Mouse (Mus musculus): ENCODE results near the gene Dazl. TPM values are rescaled to one million over a fixed set of nuclear protein-coding genes. Genes with fewer than 3 reads are reported as not detected.

Dazl gene
- total RNA-seq (2017) = 0.23 TPM in 1 of 2 replicates, not detected in the other

DNA sequence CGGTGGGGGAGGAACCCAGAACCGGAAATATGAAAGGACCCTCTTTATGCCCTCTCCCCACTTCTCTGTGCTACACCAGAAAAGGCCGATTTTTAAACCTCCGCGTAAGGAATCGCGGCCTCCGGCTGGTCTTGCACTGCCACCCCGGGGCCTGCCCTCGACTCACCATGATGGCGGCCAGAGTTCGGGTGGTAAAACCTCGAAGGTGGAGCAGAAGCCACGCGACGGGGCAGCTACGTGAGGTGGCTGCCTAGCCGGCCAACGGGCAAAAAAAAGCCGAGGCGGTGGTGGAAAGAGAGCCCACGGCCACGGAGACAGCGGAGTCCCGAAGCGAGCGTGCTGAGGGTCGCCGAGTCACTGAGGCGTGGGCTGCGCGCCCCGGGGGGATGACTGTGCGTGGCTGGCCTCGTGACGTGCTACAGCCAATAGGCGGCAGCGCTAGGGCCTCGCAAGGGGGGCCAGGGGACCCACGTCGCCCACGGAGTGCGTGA is at the start of gene Dazl:
Gene Dazl, minus strand, starts transcription at position 396 of the 491 bp plus-strand sequence.
- ATAC-seq (ENCODE audit: extremely low read depth, insufficient number of reproducible peaks, low FRiP score, poor library complexity, severe bottlenecking) = no peak

- no peak for ATAC-seq (ENCODE audit: extremely low read depth, insufficient number of reproducible peaks, low FRiP score, poor library complexity, severe bottlenecking)
These were observed 48.6 kb upstream of the Dazl start for GRCm38 (mm10) chr17:50341850-50342544.

DNA sequence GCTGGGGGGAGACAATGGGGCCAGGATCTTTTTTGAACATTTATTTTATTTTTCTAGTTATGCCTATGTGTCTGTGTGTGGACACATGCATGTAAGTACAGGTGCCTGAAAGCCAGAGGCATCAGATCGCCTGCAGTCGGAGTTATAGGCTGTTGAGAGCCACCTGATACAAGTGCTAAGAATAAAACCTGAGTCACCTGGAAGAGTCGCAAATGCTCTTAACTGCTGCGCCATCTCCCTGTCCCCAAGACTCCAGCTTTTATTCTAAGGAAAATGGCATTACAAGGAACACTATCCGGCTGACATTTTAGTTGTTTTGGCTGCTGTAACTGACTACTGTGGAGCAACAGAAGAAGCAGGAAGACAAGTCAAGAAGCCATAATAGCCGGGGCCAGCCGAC is 45.5 kb upstream of the Dazl start:
- no peak for ATAC-seq (ENCODE audit: extremely low read depth, insufficient number of reproducible peaks, low FRiP score, poor library complexity, severe bottlenecking)

DNA sequence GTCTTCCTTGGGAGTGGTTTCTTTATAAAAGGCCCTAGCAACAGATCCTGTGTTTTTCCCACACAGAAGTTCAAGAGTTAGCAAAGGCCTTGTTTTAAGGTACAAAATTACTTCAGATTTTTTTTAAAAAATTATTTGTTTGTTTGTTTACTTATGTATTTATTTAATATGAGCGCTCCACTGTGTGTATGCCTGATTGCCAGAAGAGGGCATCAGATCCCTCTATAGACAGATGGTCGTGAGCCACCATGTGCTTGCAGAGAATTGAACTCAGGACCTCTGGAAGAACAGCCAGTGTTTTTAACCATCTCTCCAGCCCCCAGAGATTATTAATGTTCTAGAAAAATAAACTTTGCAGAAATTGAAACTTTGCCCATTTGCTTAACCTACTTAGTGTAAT is 42.3 kb upstream of the Dazl start:
- ATAC-seq (ENCODE audit: extremely low read depth, insufficient number of reproducible peaks, low FRiP score, poor library complexity, severe bottlenecking) = no peak

GRCm38 (mm10) chr17:50334694-50335093 is 41.3 kb upstream of the Dazl start:
- no peak for ATAC-seq (ENCODE audit: extremely low read depth, insufficient number of reproducible peaks, low FRiP score, poor library complexity, severe bottlenecking)

- ATAC-seq (ENCODE audit: extremely low read depth, insufficient number of reproducible peaks, low FRiP score, poor library complexity, severe bottlenecking) = no peak
These were observed 38.5 kb upstream of the Dazl start for GRCm38 (mm10) chr17:50332012-50332300.

DNA sequence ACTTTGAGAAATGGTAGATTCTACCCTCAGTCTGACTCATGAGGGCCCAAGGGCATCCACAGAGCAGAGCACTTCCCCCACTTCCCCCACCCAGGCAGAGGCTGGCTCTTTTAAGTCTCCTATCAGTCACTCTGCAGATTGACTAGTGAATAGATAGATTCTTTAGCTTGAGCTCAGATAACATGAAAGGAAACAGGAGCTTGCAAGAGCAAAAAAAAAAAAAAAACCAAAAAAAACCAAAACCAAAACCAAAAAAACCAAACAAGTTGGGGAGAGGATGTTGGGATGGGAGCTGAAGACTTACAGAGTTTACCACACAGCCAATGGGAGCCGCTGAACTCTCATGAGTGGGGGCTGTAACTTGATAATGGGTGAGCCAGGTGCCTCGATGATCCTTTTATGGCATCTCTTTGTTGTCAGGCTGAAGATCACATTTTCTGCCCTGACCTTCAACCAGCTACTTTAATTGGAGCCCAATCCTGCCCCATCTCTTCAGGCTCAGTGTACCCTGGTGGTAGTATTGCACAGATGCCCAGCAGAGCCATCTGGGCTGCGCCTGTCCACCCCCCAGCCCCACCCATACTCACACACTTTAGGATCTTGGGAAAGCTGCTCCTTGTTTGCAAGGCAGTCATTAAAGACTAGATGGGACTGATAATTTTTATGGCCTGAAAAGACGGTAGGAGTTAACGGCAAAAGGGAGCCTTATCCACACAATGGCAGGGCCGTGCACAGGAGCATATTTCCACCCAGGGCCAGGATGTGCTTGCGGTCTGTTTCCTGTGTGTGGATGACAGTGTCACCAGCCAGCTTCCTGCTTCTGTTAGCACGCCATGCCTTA is 38.0 kb upstream of the Dazl start:
- ATAC-seq (ENCODE audit: extremely low read depth, insufficient number of reproducible peaks, low FRiP score, poor library complexity, severe bottlenecking) = peak; percentile 64; the same call in 1 of the 2 replicates

DNA sequence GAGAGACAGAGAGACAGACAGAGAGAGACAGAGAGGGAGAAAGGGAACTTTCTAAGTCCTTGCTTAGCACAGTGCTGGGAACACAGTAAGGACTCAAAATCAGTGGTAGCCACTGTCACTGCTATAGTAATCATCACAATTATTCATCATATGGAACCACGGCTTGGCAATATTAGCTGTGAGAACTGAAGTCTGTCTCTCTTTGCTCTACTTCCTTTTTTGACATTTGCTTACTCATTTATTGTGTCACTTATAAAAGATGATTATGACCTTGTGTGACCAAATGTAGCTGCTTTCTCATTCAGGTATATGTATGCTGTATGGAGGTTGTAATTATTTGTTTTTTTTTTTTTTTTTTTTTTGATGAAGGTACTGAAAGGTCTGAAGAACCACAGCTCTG is 36.8 kb upstream of the Dazl start:
- no peak for ATAC-seq (ENCODE audit: extremely low read depth, insufficient number of reproducible peaks, low FRiP score, poor library complexity, severe bottlenecking)

DNA sequence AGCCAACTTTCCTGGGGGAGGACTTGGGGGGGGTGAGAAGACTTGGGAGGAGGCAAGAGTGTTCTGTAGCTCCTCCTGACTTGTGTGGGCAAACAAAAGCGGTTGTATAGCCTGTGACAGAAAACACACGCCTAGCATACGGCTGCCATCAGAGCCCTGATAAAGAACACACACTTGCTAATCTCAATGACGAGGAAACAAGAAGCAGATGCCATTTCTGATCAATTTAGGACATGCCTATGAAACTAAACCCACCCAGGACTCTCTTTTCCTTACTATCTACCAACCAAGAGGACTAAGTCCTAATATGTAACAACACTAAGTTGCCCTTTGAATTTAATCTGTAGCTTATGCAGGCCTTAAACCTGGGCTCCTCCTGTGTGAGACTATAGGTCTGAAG is 31.2 kb upstream of the Dazl start:
- ATAC-seq (ENCODE audit: extremely low read depth, insufficient number of reproducible peaks, low FRiP score, poor library complexity, severe bottlenecking) = no peak

DNA sequence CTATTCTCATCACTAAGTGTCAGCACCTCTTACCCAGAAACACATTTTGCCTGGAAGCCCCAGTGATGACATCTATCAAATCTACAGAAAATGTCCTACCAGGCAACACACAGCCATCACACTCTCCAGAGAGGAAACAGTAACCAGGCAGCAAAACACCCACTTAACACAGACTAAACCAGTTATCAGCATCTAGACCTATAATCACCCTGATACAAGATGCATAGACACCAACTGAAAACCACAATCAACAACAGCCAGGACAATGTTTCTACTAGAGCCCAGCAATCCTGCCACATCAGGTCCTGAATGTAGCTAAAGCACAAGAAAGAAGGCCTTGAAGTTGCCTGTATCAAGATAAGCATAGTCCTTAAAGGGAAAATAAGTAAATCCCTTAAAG is 25.4 kb upstream of the Dazl start:
- ATAC-seq (ENCODE audit: extremely low read depth, insufficient number of reproducible peaks, low FRiP score, poor library complexity, severe bottlenecking) = no peak

GRCm38 (mm10) chr17:50316216-50317150 is 23.0 kb upstream of the Dazl start:
- no peak for ATAC-seq (ENCODE audit: extremely low read depth, insufficient number of reproducible peaks, low FRiP score, poor library complexity, severe bottlenecking)

DNA sequence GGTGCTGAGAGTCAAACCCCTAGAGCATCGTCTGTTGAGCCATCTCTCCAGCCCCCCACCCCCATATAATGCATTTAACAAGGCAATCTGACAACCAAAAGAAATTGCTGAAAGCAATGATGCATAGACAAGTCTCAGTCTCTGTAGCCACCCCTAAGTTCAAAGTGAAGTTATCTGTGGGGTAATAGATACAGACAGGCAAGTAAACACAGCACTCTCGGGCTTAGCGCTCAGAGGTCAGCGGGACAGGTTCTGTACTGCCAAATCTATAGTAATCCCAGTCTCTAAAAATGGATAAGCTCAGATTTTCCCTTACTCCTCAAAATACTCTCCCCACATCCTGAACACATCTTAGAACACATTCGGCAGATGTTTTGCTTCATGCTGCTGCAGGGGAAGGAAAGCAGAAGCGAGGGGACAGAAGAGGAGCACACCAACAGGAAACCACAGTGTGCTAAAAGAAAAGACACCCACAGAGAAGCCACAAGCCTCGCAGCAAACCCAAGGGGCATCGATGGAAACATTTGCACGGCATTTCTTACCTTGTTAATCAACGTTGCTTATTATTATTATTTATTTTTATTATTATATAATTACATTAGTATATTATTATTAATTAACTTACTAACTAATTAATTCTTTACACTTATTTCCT is 16.8 kb upstream of the Dazl start:
- ATAC-seq (ENCODE audit: extremely low read depth, insufficient number of reproducible peaks, low FRiP score, poor library complexity, severe bottlenecking) = no peak

DNA sequence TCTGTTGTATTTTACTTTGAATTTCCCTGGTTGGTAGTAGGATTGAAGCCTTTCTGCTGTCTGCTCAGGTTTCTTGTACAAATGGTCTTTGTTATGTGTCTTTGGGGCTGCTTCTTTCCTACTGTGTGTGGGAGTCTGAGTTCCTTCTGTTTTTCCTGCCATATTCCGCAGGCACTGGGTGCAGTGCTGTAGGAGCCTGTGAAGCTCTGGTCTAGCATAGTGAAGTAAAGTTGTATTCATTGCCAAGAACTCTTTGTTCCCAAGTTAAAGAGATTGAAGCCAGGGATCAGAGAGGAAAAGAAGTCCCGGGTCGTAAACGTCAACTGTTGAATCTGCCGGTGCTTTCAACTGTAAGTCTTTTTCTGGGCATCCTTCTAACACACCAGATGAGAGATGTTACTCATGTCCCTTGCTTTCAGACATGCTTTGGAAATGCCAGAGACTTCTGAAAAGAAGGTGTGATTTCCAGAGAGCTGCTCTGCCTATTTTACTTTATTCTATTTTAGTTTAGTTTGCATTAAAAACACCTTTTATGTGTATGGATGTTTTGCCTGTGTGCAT is 16.2 kb upstream of the Dazl start:
- no peak for ATAC-seq (ENCODE audit: extremely low read depth, insufficient number of reproducible peaks, low FRiP score, poor library complexity, severe bottlenecking)

- ATAC-seq (ENCODE audit: extremely low read depth, insufficient number of reproducible peaks, low FRiP score, poor library complexity, severe bottlenecking) = no peak
These were observed 15.4 kb upstream of the Dazl start for GRCm38 (mm10) chr17:50308880-50309279.

GRCm38 (mm10) chr17:50308059-50308647 is 14.7 kb upstream of the Dazl start:
- ATAC-seq (ENCODE audit: extremely low read depth, insufficient number of reproducible peaks, low FRiP score, poor library complexity, severe bottlenecking) = no peak

DNA sequence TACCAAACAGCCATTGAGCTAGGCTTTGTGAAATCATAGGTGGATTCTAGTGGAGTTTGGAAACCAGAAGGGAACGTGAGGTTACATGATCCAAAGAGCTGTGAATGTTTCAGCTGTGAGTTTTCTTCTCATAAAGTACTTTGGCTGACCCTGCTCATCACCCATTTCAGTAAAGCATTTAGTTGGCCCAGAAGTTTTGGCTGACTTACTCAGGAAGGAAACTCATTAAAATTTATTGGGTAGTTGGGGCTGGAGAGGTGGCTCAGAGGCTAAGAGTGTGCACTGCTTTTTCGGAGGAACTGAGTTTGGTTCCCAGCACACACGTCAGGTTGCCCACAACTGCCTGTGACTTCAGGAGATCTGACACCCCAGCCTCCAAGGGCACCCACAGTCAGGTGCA is 9.4 kb upstream of the Dazl start:
- ATAC-seq (ENCODE audit: extremely low read depth, insufficient number of reproducible peaks, low FRiP score, poor library complexity, severe bottlenecking) = no peak

DNA sequence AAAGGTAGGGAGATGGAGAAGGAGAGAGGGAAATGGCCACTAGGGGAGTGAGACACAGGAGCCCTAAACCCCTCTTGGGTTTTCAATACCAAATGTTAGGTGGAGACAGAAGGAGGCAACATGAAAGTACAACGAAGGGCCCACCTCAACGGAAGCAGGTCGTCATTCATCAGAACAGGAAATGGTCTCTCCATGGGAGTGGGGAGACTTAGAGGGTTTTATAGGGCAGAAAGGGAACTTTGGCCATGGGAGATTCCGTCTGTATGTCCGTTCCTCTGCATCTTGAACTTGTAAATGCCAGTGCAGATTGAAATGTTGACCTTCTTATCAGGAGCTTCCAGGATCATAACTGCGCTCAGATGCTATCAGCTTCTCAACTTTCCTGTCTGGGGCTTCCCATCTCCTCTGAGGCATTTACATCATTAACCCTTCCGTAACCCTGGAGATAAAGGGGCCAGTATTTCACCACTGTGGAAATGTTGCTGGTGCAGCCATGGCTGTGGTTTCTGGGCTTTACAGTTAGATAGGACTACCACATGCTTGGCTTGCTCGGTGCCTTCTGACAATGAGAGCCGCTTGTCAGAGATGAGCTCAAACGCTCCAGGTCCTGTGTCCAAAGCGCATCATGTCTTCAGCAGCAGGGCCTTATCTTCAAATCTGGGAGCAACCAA is 6.9 kb upstream of the Dazl start:
- no peak for ATAC-seq (ENCODE audit: extremely low read depth, insufficient number of reproducible peaks, low FRiP score, poor library complexity, severe bottlenecking)

- no peak for ATAC-seq (ENCODE audit: extremely low read depth, insufficient number of reproducible peaks, low FRiP score, poor library complexity, severe bottlenecking)
These were observed 5.4 kb upstream of the Dazl start for GRCm38 (mm10) chr17:50298821-50299220.
